Mouse (Mus musculus) CH12.LX (cell line): Measurements from ENCODE around the gene Anks1b.

Source experiments
- CTCF ChIP-seq, 2 experiments: IDR thresholded peaks in 1 of 2; conservative IDR thresholded peaks in 1 of 2; 2 replicates each; pipeline ENCODE4 v1.5.1; 2011 to 2012; ENCODE audit warnings: low read depth in 2 of 2, low read length in 2 of 2, improper control_type of control experiment in 1 of 2, inconsistent platforms in 1 of 2, mild to moderate bottlenecking in 1 of 2, moderate library complexity in 1 of 2
- EP300 ChIP-seq: IDR thresholded peaks from 2 replicates; pipeline ENCODE4 v1.6.1; 2011; ENCODE audit warnings: low read length, improper control_type of control experiment
- HCFC1 ChIP-seq: IDR thresholded peaks from 2 replicates; pipeline ENCODE4 v1.6.1; 2012; ENCODE audit warnings: low read depth, mild to moderate bottlenecking, inconsistent platforms, low read length, improper control_type of control experiment
- MAFK ChIP-seq: IDR thresholded peaks from 2 replicates; pipeline ENCODE4 v1.6.1; 2011; ENCODE audit warnings: low read length, improper control_type of control experiment; ENCODE audit not compliant: insufficient replicate concordance
- MXI1 ChIP-seq: IDR thresholded peaks from 2 replicates; pipeline ENCODE4 v1.6.1; 2011; ENCODE audit warnings: mild to moderate bottlenecking, low read depth, low read length, improper control_type of control experiment
- POLR2A ChIP-seq: IDR thresholded peaks from 2 replicates; pipeline ENCODE4 v1.6.1; 2011; ENCODE audit warnings: low read depth, mild to moderate bottlenecking, improper control_type of control experiment, low read length
- RCOR1 ChIP-seq: conservative IDR thresholded peaks from 2 replicates; pipeline ENCODE4 v1.6.1; 2012; ENCODE audit warnings: low read depth, mild to moderate bottlenecking, inconsistent platforms, low read length, improper control_type of control experiment
- TCF12 ChIP-seq: IDR thresholded peaks from 2 replicates; pipeline ENCODE4 v1.6.1; 2014; ENCODE audit warnings: low read depth, mild to moderate bottlenecking, inconsistent platforms, low read length, improper control_type of control experiment

DNA sequence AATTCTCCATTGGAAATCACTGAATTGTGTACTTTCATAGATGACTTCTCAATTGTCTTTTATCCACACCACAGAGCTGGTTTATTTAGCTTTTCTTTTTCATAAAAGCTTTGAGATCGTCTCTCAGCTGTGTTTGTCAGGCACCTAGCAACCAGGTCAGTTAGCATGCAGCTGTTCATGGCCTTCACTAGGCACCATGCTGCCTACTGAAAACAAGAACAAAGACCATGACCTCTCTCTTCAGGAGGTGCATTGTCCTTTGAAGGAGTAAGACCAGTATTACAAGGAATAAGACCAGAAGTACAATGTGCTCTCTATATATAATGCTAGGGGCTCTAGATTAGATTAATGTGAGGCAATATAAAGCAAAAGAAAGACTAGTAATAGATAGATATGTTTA is 594.2 kb downstream of the Anks1b start:
- TF ChIP-seq CTCF (conservative IDR thresholded peaks at IDR 0.05 in 1 of 2, IDR thresholded peaks at IDR 0.05 in 1 of 2; ENCODE audit: low read depth in 2 of 2, low read length in 2 of 2) (no peak), POLR2A (no peak), HCFC1 (no peak), RCOR1 (no peak), EP300 (no peak), TCF12 (no peak), MXI1 (no peak), MAFK (no peak)
